10 mouse cellular contexts compared by ENCODE assay signal in the genomic region with DNA sequence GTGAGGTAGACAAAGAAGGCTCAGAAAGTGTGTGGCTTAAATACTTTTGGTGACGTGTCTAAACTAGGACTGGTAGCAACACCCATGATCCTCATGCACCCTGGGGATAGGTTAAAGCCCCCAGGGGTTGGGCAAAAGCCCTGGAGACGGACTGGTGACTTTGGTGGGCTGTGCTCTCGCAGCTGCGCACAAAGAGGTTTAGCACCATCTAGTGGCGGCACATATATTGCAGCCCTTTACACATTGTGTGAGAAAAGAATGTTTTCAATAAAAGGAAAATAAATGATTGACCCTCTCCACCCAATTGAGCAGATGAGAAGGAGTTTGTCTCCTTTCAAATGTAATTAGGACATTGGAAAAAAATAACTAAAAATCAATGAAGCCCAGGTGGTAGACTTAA. TPM values are rescaled to one million over a fixed set of nuclear protein-coding genes. Genes with fewer than 3 reads are reported as not detected.
A peak's percentile ranks its signal among the peaks of the same experiment; 100 is the strongest.
DNase-seq lines count a peak whose midpoint lies in the region; ATAC-seq and TF ChIP-seq lines count a peak whose summit lies in the region.
"Not testable (repeated sequence)": the region's sequence is repeated elsewhere in the genome, so short reads cannot be mapped to it uniquely, and the experiment has no call there.
"Had no signal": no experiment of that assay in that cellular context is flagged by ENCODE, and none has a peak within 500 bp of the region (broad histone marks: within the 10 kb centered on the region; RNA-seq: fewer than 3 reads in every experiment).

No protein-coding gene starts in this region.

- 13% methylated on average over 5 of the region's 5 CpGs for WGBS in forebrain, postnatal 0 days
- WGBS in hindbrain, postnatal 0 days, result 6% methylated on average over 5 of the region's 5 CpGs

- DNase-seq in MN1 (ENCODE audit: low spot score), result peak; percentile 67
- peak; percentile 14 to 42 for DNase-seq in cerebellum, adult 18-20 months
- peak; percentile 35 for DNase-seq in forebrain, postnatal 0 days
- DNase-seq in hindbrain, postnatal 0 days (ENCODE audit: low spot score), result peak; percentile 46
- DNase-seq in layer of hippocampus, postnatal 25 days (ENCODE audit: extremely low spot score in 1 of 2, low spot score in 1 of 2), result peak; percentile 50 to 75
- peak; percentile 69 for DNase-seq in lung, postnatal 14 days
- peak; percentile 42 to 63 for DNase-seq in right cerebral cortex, postnatal 10 days (ENCODE audit: low spot score in 2 of 2)
- DNase-seq in urinary bladder, postnatal 14 days (ENCODE audit: low spot score), result peak; percentile 60

- not testable (repeated sequence) for H3K4me2 ChIP-seq in forebrain, postnatal 0 days (ENCODE audit: low read depth); hindbrain, postnatal 0 days (ENCODE audit: low read depth, low read length)

- H3K9me3 ChIP-seq in forebrain, postnatal 0 days (ENCODE audit: low read length); hindbrain, postnatal 0 days (ENCODE audit: low read length): not testable (repeated sequence)

- not testable (repeated sequence) for ATAC-seq in forebrain, postnatal 0 days; hindbrain, postnatal 0 days

- peak; percentile 68 for TF ChIP-seq CTCF in forebrain, postnatal 0 days (IDR thresholded peaks at IDR 0.05; ENCODE audit: low read depth)
- peak; percentile 65 for TF ChIP-seq CTCF in hindbrain, postnatal 0 days (IDR thresholded peaks at IDR 0.05; ENCODE audit: low read depth)

- not testable (repeated sequence) for H3K36me3 ChIP-seq in forebrain, postnatal 0 days (ENCODE audit: insufficient read depth); hindbrain, postnatal 0 days (ENCODE audit: insufficient read depth, low read length)

- H3K27me3 ChIP-seq in forebrain, postnatal 0 days (ENCODE audit: insufficient read depth, low read length); hindbrain, postnatal 0 days (ENCODE audit: insufficient read depth, low read length): not testable (repeated sequence)

- H3K27ac ChIP-seq in forebrain, postnatal 0 days (ENCODE audit: low read depth, low read length); hindbrain, postnatal 0 days: not testable (repeated sequence)

- not testable (repeated sequence) for H3K4me1 ChIP-seq in forebrain, postnatal 0 days (ENCODE audit: insufficient read depth); hindbrain, postnatal 0 days (ENCODE audit: insufficient read depth, low read length)

- H3K4me3 ChIP-seq in forebrain, postnatal 0 days (ENCODE audit: low read depth, low read length); hindbrain, postnatal 0 days (ENCODE audit: low read length): not testable (repeated sequence)

- H3K9ac ChIP-seq in forebrain, postnatal 0 days; hindbrain, postnatal 0 days (replicated peaks; ENCODE audit: low read length): not testable (repeated sequence)

RNA-seq across cellular contexts. Expression of a gene that starts 22.6 kb away (rescaled TPM):
- total RNA-seq in forebrain, postnatal 0 days (2014; rRNA removed), result not detected in 2 replicates
- polyA plus RNA-seq in forebrain, postnatal 0 days (2015; fragmentation: Nextera tagmentation; extraction: Ambion mirVana), result not detected in 2 replicates
- total RNA-seq in hindbrain, postnatal 0 days (2014; rRNA removed), result not detected in 2 replicates
- not detected in 2 replicates for polyA plus RNA-seq in hindbrain, postnatal 0 days (2015; fragmentation: Nextera tagmentation; extraction: Ambion mirVana)
- total RNA-seq in layer of hippocampus, postnatal 25 days (2021), result not detected
- total RNA-seq: monocyte, adult 5-6 weeks had no signal
- polyA plus RNA-seq: hindbrain, embryonic 15.5 days had no signal

RNA-seq across cellular contexts. Expression of a gene that starts 45.8 kb away (rescaled TPM):
- total RNA-seq in forebrain, postnatal 0 days (2014; rRNA removed), result 0.46 and 0.76 TPM in 2 replicates
- 0.16 and 0.23 TPM in 2 replicates for polyA plus RNA-seq in forebrain, postnatal 0 days (2015; fragmentation: Nextera tagmentation; extraction: Ambion mirVana)
- total RNA-seq in hindbrain, postnatal 0 days (2014; rRNA removed), result not detected in 2 replicates
- polyA plus RNA-seq in hindbrain, postnatal 0 days (2015; fragmentation: Nextera tagmentation; extraction: Ambion mirVana), result not detected in 2 replicates
- total RNA-seq in layer of hippocampus, postnatal 25 days (2021), result not detected
- total RNA-seq: monocyte, adult 5-6 weeks had no signal

RNA-seq across cellular contexts. Expression of a gene that starts 54.3 kb away (rescaled TPM):
- total RNA-seq in forebrain, postnatal 0 days (2014; rRNA removed), result 1.2 and 1.5 TPM in 2 replicates
- polyA plus RNA-seq in forebrain, postnatal 0 days (2015; fragmentation: Nextera tagmentation; extraction: Ambion mirVana), result 0.49 and 0.64 TPM in 2 replicates
- not detected in 2 replicates for total RNA-seq in hindbrain, postnatal 0 days (2014; rRNA removed)
- 0.28 and 0.88 TPM in 2 replicates for polyA plus RNA-seq in hindbrain, postnatal 0 days (2015; fragmentation: Nextera tagmentation; extraction: Ambion mirVana)
- total RNA-seq in layer of hippocampus, postnatal 25 days (2021), result not detected
- total RNA-seq: monocyte, adult 5-6 weeks had no signal

RNA-seq across cellular contexts. Expression of a gene that starts 57.6 kb away (rescaled TPM):
- total RNA-seq in forebrain, postnatal 0 days (2014; rRNA removed), result 0.24 and 0.69 TPM in 2 replicates
- polyA plus RNA-seq in forebrain, postnatal 0 days (2015; fragmentation: Nextera tagmentation; extraction: Ambion mirVana), result 0.36 and 0.59 TPM in 2 replicates
- total RNA-seq in hindbrain, postnatal 0 days (2014; rRNA removed), result 0.37 TPM in 1 of 2 replicates, not detected in the other
- polyA plus RNA-seq in hindbrain, postnatal 0 days (2015; fragmentation: Nextera tagmentation; extraction: Ambion mirVana), result 0.55 and 0.64 TPM in 2 replicates
- under 1 TPM; 0.10 to 0.21 TPM for total RNA-seq in layer of hippocampus, postnatal 25 days (2021)
- total RNA-seq: monocyte, adult 5-6 weeks had no signal
